Mouse (Mus musculus): Measurements from ENCODE around the gene Hyal3.
A peak's percentile ranks its signal among the peaks of the same experiment; 100 is the strongest.

Hyal3 gene

DNA sequence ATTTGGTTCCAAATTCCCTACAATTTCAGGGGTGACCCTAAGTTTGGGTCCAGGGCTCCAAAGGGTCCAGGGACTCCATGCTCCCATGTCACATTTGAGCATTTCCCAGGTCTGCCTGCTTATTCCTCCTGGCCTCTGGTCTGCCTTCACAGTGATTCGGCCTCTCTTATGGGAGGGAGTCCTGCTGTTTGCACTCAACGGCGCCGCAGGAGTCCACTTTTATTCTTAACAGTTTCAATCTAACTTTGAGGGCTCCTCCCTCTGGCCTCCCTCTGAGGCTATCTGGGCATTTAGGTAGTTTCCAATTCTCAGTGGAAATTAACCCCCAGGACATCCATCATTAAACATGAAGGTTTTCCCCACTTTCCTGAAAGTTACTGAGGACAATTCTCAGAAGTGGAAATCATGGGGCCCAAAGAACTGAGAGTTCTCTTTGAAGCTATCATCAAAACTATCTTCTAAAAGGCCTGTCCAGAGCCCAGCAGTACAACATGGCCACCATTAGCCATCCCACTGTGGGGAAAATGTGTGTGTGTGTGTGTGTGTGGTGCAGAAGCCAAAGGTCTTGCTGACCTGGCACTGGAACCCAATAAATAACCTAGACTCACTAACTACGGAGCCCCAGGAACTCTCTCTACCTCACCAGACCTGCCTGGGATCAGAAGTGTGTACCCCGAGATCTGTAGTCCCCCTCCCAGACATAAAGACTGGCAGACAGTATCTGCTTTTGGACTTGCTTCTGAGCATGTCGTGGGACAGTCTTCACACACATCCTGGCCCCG is 13.9 kb downstream of the Hyal3 start:
- no peak for DNase-seq (ENCODE audit: low spot score)

DNA sequence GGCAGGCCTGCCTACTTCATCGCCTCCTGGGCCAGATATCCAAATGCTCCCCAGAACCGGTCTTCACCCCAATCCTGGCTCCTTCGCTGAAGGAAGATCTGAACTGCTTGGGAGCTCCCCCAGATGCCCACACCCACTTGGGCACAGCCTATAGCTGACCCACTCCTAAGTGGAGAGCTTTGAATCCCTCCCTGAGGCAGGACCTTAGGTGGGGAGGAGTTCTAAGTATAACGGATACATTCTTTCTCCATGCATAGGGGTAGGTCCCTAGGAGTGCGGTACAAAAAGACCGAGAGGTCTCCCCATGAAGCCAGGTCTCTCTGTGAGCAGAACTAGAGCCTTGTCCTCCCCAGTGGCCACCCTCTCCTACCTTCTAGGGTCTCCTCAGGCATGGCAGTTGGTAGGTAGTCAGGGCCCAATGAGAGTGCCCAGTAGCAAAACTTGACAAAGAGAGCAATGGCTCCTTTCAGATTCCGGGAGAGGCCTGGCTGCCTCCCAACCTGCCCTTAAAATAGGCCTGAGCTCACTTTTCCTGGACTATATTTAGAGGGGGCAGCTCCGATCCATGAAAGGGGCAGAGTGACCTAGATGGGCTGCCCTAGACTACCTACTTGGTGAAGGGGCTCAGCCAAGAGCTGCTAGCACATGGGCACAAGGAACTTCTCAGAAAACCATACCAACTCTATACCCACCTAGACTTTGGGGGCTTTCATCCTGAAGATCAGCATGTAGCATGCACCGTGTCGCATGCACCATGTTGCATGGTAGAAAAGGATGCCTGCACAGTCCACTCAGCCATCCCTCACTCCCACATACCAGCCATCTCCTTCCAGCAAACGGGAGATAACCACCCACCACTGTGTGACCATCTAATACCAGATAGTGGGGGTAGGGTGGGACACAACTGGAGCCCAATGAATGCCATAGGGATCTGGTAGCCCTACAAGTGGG is 16.3 kb downstream of the Hyal3 start:
- no peak for DNase-seq (ENCODE audit: low spot score)

DNA sequence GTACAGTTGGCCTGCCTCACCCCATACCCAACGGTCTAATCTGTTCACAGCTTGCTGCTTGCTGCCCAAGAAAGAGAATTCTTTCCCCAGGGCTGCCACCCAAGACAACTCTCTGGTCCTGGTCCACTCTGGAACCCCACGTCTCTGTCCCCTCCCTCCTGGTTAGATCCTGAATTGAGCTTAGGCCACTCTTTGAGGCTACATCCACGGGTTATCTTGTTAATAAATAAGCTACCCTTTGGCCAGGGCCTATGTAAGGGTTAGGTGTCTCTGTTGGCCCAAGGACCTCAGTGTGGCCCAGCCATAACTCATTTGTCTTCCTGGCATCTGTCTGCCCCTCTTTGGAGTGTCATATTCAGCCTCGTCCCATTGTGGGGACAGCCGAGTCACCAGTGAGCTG is 17.8 kb downstream of the Hyal3 start:
- no peak for DNase-seq (ENCODE audit: low spot score)

DNA sequence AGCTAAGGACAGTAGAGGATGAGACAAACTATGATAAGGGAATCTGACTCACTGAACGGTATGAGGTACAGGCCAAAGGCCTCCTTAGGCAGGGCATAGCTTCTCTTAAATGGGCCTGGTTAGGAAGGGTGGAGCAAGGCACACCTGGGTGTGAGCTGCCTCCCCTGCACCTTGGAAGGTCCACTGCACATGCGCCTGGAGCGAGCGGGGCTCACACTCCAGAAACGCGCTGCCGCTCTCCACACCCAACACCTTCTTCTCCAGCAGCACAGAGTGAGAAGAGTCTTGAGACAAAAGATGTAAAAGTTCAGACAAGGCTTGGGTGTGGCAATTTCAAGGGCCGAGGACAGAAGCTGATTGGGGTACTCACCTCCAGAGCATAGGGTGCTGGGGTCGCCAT is 18.8 kb downstream of the Hyal3 start:
- no peak for DNase-seq (ENCODE audit: low spot score)

DNA sequence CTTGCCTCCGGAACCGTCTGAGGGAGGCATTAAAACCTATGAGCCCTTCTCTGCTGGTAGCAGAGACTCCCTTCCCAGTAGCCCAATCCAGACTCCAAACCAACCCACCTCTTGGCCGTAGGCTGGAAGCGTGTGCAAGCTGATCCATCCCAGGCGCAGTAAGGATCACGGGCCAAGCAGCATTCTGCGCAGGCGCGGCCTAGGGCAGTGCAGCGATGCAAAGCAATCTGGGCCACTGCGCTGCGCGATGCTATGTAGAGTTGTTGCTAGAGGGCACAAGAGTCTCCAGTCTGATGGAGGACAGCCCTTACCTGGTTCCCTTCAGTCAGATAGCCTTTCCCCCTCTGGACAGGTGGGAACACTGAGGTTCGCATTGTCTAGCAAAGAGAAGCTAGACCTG is 19.2 kb downstream of the Hyal3 start:
- DNase-seq (ENCODE audit: low spot score), result no peak

DNA sequence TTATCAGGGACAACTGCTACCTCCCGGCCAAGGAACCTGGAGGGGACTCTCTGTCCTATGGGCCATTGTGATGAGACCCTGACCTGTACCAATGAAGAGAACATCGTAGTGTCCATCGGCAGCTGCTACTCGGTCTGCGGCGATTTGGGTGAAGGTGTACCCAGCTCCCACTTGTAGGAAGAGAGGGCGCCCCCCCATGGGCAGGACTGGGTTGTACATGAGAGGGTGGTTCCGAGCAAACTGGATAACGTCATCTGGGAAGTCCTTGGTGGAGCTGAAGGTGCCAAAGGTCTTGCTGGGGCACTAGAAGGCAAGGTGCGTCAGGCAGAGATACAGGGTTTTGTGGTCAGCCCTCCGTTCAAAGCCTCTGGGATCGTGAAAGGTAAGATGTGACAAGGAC is 20.1 kb downstream of the Hyal3 start:
- no peak for DNase-seq (ENCODE audit: low spot score)

DNA sequence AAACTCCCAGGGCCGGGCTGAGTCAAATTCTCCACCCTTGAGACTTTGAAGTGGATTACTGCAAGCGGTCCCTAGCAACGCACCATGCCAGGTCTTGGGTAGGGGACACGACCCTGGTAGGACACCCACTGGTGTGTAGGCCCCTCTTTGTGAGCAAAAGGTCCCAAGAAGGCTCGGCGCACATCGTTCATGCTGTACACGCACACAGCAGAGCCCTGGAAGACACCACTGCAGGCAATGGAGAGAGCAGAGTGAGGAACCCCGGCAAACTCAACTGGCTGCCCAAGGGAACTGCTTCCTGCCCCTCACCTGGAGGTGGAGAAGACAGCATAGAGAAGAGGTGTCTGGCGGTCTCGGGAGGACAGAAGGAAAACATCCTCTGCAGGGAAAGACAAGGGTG is 20.7 kb downstream of the Hyal3 start:
- no peak for DNase-seq (ENCODE audit: low spot score)

DNA sequence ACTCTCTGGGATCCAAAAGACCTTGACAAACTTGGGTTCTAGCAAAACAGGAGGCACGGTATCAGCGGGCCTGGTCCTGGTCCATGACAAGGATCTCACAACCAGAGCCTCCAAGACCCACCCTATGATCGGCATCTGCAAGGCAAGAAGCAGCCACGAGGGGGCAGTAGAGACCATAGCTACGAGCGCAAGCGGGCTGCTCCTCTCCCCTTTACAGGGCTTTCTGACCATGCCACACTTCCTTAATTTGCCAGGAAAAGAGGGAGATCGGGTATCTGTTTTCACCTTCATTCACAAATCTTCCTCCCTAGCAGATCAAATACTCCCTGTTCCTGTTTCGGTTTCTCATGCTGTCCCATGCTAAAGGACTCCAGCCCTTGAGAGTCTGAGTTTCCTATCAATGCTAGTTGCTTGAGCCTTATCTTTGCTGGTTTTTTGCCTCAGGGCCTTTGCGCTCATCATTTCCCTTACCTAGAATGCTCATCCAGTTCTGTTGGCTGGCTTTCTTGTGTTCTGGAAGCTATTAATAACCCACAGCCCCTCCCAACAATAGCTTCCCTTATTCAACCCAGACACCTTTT is 21.5 kb downstream of the Hyal3 start:
- peak; percentile 87 for DNase-seq (ENCODE audit: low spot score)

DNA sequence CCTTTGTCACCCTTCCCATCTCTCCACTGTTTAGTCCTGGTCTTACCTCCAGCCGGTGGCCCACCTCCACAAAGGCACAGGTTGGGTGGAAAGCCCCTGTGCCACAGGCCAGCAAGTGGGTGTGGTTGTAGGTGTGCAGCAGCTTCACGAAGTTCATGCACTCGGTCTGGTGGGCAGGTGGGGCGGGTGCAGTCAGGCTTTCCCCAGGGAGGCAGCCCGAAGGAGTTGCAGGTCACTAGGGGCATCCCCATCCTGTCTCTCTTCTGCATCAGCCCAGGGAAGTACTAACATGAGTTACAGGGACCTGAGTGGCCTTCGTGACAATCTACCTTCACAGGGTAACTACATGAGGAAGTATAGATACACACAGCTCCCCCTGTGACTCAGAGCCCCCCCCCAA is 22.6 kb downstream of the Hyal3 start:
- no peak for DNase-seq (ENCODE audit: low spot score)

DNA sequence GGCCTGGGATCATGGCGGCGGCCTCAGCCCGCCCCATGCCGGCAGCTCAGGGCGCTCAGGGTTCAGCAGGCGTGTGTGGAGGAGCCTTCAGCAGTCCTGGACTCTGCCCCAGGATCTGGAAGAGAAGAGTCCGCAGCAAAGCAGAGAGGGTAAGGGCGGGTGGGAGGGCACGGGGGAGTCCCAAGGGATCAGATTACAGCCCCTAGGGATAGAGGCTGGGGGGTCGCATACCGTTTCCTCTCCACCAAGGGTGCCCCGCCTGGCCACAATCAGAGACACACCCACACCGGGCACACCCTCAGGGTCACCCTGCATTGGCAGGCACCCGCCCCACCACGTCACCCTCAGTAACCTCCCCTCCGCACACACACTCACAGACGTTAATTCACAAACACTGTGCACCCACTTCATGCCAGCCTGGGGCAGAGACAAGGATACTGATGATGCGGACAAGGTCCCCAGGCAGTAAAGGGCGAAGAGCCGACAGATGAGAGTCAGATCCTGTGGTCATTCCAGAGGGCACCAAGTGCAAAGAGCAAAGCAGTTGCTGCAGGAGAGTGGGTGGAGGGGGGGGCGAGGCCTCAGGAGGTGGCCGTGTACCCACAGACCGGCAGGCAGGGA is 24.5 kb downstream of the Hyal3 start:
- DNase-seq (ENCODE audit: low spot score), result no peak

DNA sequence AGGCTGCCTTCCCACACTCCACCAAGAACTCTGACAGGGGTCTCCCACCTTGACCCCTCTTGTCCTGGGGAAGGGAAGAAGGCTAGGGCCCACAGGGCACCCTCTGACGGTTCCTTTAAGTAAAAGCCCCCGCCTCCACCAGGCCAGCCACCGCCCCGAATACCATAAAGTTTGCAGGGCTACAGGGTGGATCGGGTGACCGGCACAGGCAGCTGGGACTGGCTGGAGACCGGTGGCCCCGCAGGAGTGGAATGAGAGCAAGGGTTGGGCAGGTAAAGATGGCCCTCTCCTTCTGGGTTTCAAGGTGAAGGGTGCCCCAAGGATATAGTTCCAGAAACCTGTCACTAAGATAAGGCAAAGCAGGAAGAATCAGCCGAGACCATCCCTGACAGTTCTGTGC is 26.0 kb downstream of the Hyal3 start:
- DNase-seq (ENCODE audit: low spot score), result no peak

DNA sequence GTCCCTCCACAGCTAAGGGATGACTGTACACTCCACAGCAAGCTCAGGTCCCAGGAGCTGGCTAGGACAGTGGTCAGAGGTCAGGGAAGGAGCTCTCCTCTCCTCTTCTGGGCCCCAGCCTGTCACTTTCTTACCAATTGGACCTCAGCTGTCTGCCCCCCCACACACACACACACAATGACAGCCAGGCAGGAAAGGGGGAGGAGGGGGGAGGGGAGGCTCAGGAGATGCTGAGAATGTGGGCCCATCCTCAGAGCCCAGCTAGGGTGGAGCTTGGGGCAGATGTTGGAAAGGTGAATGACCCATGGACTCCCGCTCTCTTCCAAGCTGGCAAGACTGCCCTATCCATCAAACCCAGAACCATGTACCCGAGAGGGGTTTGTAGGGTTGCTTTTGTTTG is 26.4 kb downstream of the Hyal3 start:
- DNase-seq (ENCODE audit: low spot score), result no peak

DNA sequence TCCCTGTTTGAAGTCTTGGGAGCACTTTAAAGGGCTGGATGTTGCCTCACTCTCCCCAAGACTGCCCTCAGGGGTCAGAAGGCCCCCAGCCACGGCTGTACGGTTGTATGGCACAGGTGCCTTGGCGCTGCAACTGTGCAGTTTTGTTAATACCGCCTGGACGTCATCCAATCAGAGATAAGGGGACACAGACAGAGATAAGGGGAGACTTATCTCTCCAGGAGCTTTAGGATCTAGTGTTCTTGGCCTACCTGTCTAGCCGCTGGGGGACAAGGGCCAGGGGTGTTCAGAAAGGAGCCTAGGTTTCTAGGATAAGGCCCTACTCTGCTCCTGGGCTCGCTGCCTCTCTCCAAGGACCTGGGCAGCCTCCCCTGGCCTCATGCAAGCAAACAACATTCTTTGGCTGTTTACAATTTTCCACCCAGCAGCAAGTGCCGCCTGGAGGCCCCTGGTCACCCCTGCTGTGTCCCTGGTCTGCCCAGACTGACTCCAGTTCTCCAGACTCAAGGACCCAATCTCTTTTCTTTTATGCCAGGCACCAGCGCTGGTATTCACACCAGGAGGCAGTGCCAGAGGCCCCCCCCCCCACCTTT is 27.1 kb downstream of the Hyal3 start:
- DNase-seq (ENCODE audit: low spot score), result no peak

DNA sequence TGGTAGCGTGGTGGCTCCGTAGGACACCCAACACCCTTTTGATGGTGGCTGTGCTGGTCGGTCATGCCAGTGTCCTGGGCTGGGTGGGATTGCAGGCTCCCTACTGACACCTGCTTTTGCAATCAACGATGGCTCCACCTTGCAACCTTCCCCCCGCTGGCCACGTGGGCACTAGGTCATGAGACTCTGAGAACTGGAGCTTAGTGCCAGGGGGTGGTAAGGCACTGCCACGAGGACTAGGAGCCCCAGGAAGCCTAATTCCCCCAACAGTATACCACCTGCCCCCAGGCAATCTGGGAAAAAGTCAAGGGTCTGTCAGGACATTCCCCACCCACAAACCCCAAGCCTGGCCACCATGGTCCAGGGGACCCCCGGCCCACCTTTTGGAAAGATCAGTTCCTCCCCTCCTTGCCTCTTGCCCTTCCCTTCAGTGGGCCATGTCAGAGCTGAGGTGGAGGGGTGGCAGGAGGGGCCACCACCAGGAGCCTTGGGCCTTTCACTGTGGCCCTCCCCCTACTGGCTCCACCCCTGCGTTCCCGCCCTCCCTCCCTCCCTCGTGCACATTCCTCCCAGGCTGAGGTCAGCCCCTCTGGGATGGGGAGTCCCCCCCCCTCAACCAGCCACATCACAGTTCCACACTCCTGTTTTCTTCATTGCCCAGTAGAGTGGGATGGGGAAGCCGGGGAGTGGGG is 28.3 kb downstream of the Hyal3 start, which contains the start of gene Sema3b:
Gene Sema3b (minus strand): TSS at position 489 of the 692 bp plus-strand sequence.
- no peak for DNase-seq (ENCODE audit: low spot score)

DNA sequence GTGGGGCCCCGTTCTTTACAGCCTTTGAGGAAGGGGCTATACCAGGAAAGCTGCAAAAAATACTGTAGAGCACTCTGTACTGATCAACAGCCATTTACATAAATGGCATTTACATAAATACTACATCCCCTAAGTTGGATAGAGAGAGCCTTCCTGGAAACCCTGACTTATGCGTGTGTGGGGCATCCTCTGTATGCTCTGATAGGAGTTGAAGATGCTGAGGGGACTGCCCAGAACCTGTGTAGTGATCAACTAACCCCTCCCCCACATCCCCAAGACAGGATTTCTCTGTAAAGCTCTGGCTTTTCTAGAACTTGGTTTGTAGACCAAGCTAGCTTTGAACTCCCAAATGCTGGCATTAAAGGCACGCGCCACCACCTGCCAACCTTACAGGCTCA is 28.8 kb downstream of the Hyal3 start:
- no peak for DNase-seq (ENCODE audit: low spot score)

DNA sequence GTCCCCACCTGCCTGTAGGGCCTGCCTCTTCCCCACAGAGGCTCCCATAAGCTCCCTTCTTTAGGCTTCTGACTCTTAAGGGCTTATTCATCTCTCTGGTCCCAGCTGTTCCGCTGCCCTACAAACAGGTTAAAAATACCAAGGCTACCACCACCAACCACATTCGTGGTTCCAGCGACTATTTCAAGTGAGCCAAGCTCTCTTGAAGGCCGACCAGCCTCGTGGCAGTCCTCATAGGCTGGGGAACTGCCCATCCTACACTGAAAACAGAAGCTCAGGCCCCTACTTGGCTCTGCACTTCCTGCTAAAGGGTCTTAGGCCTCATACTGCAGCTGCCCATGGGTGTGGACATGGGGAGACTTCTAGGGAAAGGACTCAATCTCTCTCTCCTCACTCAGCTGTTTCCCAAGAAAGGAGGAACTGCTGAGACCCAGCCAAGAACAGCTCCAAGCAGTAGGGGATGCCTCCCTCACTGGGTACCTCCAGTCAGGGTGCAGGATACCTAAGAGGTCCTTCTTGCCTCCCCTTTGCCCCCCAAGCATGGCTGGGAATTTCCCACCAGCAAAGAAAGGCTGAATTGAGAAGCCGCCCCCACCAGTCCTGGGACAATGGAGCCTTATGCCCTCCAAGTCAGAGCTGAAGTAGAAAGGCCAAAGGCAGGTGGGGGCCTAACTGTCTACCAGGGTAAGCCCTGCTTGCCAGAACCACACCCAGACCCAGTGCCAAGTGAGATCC is 31.0 kb downstream of the Hyal3 start:
- no peak for DNase-seq (ENCODE audit: low spot score)

DNA sequence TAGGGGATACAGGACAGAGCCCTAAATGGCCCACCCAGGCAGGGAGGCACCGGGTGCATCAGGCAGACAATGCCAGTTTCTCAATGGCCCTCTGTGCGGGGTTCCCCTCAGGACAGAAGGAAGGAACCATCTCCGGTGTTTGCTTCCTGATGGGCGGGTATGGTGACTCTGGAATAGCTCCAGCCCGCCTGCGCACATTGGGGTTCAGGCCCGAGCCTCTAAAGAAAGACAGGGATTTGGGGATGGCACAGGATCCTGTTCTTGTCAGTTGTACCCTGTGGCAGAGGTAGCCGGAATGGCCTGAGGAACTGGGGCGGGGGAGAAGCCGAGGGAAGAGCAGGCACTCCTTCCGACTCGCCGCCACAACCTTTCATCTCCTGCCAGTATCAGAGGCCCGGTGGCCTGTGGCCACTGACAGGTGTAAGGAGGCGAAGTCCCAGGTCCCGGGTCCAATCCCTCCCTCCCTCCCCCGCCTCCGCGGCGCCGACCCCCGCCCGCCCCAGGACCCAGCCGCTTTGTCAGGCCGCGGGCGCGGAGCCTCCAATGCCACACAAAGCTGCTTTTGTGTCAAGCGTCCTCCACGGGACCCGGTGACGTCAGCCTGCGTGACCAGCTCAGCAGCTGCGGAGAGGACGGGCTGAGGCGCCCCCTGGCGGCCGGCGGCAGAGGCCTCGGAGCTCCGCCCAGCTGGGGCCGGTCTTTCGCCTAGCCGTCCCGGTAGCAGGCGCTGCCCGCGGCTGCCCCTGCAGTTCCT is 31.8 kb downstream of the Hyal3 start:
- peak; percentile 94 for DNase-seq (ENCODE audit: low spot score)

DNA sequence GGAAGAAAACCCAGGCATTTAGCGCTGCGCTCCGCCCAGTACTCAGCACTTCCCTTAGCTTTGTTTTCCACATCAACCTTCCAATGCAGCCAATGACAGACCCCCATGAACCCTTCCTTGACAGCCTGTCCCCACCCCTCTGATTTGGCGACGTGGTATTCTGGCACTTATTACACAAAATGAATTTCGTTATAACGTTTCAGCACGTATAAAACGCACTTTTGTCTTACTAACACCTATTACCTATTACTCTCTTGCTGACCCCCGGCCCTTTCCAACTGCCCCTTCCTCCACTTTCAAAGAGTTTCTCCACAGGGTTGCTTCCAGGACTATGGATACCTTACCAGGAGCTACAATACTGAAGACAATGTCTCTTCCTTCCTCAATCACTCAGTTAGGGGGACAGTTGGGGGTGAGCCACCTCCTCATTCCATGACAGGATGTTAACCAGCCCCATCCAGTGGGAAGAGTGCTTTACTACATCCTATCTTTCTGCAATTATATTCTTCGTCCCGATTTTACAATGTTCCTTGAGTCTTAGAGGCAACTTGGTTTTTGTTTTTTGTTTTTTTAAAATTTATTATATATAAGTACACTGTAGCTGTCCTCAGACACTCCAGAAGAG is 32.4 kb downstream of the Hyal3 start:
- no peak for DNase-seq (ENCODE audit: low spot score)

DNA sequence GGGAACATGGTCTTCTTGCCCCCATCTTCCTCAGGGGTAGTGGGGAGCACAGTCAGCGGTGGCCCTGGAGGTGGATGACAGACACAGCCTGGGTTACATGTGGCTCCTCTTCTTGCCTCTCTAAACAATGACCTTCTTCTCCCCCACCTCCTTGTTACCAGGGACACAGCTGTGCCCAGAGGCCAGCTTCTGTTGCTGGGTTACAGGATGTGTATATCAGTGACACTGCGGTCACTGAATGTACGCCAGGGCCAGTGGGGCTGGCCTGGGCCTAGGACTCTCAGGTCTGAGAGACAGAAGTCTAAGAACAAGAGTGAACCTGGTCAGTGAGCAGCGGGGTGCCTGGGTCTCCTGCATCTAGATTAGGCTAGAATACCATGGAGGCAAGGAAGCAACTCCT is 34.4 kb downstream of the Hyal3 start:
- no peak for DNase-seq (ENCODE audit: low spot score)
